Comparison of ENCODE assay signal across 10 mouse cellular contexts in the genomic region with DNA sequence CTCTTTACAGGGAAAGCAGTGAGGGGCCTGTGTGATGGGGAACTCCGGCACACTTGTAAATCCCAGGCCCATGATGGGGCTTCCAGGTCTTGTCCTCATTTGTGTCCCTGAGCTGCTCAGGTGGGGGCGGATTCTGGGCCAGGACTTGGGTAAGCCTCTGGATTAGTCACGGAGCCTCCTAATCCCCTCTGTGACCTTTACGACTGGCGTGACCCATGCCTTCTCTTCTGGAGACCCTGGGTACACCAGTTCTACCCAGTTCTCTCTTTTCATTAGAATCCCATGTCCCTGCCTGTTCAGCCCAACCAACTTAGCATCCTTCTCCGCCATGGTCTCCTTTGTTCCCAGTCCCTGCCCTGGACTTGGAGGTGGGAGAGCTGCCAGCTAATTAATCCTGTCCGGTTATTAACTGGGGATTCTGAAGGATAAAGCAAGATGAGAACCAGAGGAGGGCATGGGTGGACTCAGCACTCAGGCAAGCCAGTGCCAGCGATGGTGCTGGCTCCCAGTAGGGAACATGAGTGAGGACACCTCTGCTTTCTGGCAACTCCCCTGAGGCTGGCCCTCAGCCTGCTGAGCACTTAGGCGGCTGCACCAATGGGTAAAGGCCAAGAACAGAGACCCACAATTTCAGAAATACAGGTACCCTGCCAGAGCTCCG. TPM values are rescaled to one million over a fixed set of nuclear protein-coding genes. Genes with fewer than 3 reads are reported as not detected.
A peak's percentile ranks its signal among the peaks of the same experiment; 100 is the strongest.
DNase-seq lines count a peak whose midpoint lies in the region; ATAC-seq and TF ChIP-seq lines count a peak whose summit lies in the region.
"Had no signal": no experiment of that assay in that cellular context is flagged by ENCODE, and none has a peak within 500 bp of the region (broad histone marks: within the 10 kb centered on the region; RNA-seq: fewer than 3 reads in every experiment).

No protein-coding gene starts in this region.

- no peak overlapping the region for H3K27ac ChIP-seq in stomach, embryonic 15.5 days
- H3K27ac ChIP-seq in stomach, postnatal 0 days (replicated peaks) = no peak overlapping the region
- no peak overlapping the region for H3K27ac ChIP-seq in limb, embryonic 14.5 days (replicated peaks; ENCODE audit: low read depth, low read length)
- no peak overlapping the region for H3K27ac ChIP-seq in stomach, embryonic 16.5 days (ENCODE audit: low read length)

- no peak for ATAC-seq in cerebellum, adult (ENCODE audit: insufficient number of reproducible peaks, low FRiP score, low TSS enrichment)
- ATAC-seq in stomach, embryonic 15.5 days (ENCODE audit: insufficient read depth, low FRiP score, low read depth) = no peak
- ATAC-seq in stomach, postnatal 0 days (ENCODE audit: low FRiP score, low TSS enrichment) = no peak
- ATAC-seq in limb, embryonic 14.5 days (ENCODE audit: low FRiP score, low read depth) = no peak
- no peak for ATAC-seq in stomach, embryonic 16.5 days (ENCODE audit: insufficient read depth, low FRiP score)

- peak; percentile 32 to 45 for DNase-seq in cerebellum, postnatal 14 days
- no peak for DNase-seq in stomach, postnatal 0 days (ENCODE audit: low spot score)
- DNase-seq in limb, embryonic 14.5 days (ENCODE audit: low spot score) = no peak
- DNase-seq in adrenal gland, adult 2 months = no peak
- no peak for DNase-seq in gastrocnemius, postnatal 4 days (ENCODE audit: low spot score in 2 of 2)
- DNase-seq: adrenal gland, adult 8-10 months had no signal

- peaks cover 24% of the 10 kb centered on the region for H3K36me3 ChIP-seq in stomach, embryonic 15.5 days
- H3K36me3 ChIP-seq in stomach, postnatal 0 days (ENCODE audit: control insufficient read depth, insufficient read depth, low read length) = peaks cover 19% of the 10 kb centered on the region
- H3K36me3 ChIP-seq in limb, embryonic 14.5 days (ENCODE audit: control insufficient read depth, insufficient read depth, low read length) = peaks cover 26% of the 10 kb centered on the region
- peaks cover 7% of the 10 kb centered on the region for H3K36me3 ChIP-seq in stomach, embryonic 16.5 days (ENCODE audit: control insufficient read depth, insufficient read depth, low read length)

- no peak for TF ChIP-seq POLR2A in limb, embryonic 14.5 days (IDR thresholded peaks at IDR 0.05; ENCODE audit: borderline replicate concordance, extremely low read depth, insufficient read depth, insufficient read length)

- no peaks in the 10 kb centered on the region for H3K9me3 ChIP-seq in stomach, embryonic 15.5 days
- no peaks in the 10 kb centered on the region for H3K9me3 ChIP-seq in stomach, postnatal 0 days (ENCODE audit: control insufficient read depth, low read length)
- H3K9me3 ChIP-seq in limb, embryonic 14.5 days (ENCODE audit: control insufficient read depth, low read length) = no peaks in the 10 kb centered on the region
- H3K9me3 ChIP-seq in stomach, embryonic 16.5 days (replicated peaks; ENCODE audit: control insufficient read depth, low read length) = no peaks in the 10 kb centered on the region

- no peaks in the 10 kb centered on the region for H3K27me3 ChIP-seq in stomach, embryonic 15.5 days (replicated peaks)
- H3K27me3 ChIP-seq in stomach, postnatal 0 days (ENCODE audit: control insufficient read depth, insufficient read depth, low read length) = no peaks in the 10 kb centered on the region
- H3K27me3 ChIP-seq in limb, embryonic 14.5 days (ENCODE audit: control insufficient read depth, insufficient read depth, low read length) = no peaks in the 10 kb centered on the region
- H3K27me3 ChIP-seq in stomach, embryonic 16.5 days (ENCODE audit: control insufficient read depth, insufficient read depth, low read length) = no peaks in the 10 kb centered on the region

- H3K4me1 ChIP-seq in stomach, embryonic 15.5 days = peaks cover 21% of the 10 kb centered on the region
- H3K4me1 ChIP-seq in stomach, postnatal 0 days (replicated peaks; ENCODE audit: control insufficient read depth, insufficient read depth) = no peaks in the 10 kb centered on the region; the same call in 1 of the 2 replicates
- peaks cover 18% of the 10 kb centered on the region for H3K4me1 ChIP-seq in limb, embryonic 14.5 days (ENCODE audit: control insufficient read depth, insufficient read depth, low read length)
- H3K4me1 ChIP-seq in stomach, embryonic 16.5 days (ENCODE audit: control insufficient read depth, insufficient read depth, low read length) = peaks cover 17% of the 10 kb centered on the region

- peak overlapping the region; percentile 34; the same call in 1 of the 2 replicates for H3K4me3 ChIP-seq in stomach, embryonic 15.5 days (replicated peaks)
- no peak overlapping the region for H3K4me3 ChIP-seq in stomach, postnatal 0 days (ENCODE audit: low read depth, low read length)
- no peak overlapping the region for H3K4me3 ChIP-seq in limb, embryonic 14.5 days (replicated peaks; ENCODE audit: low read length)
- no peak overlapping the region for H3K4me3 ChIP-seq in stomach, embryonic 16.5 days (replicated peaks; ENCODE audit: low read length)

- 62% methylated on average over 10 of the region's 10 CpGs for WGBS in stomach, embryonic 15.5 days
- WGBS in stomach, postnatal 0 days = 48% methylated on average over 10 of the region's 10 CpGs
- WGBS in limb, embryonic 14.5 days = 50% methylated on average over 10 of the region's 10 CpGs
- 56% methylated on average over 10 of the region's 10 CpGs for WGBS in stomach, embryonic 16.5 days

- no peak for TF ChIP-seq EP300 in stomach, postnatal 0 days (optimal IDR thresholded peaks at IDR 0.05)

- TF ChIP-seq CTCF in stomach, postnatal 0 days (IDR thresholded peaks at IDR 0.05; ENCODE audit: low read depth) = no peak

- H3K4me2 ChIP-seq in stomach, embryonic 15.5 days = peak overlapping the region; percentile 55; the same call in 1 of the 2 replicates
- H3K4me2 ChIP-seq in stomach, postnatal 0 days (replicated peaks; ENCODE audit: low read depth) = no peak overlapping the region
- H3K4me2 ChIP-seq in limb, embryonic 14.5 days (replicated peaks; ENCODE audit: low read depth, low read length, severe bottlenecking) = peak overlapping the region; percentile 39; the same call in 1 of the 2 replicates
- H3K4me2 ChIP-seq in stomach, embryonic 16.5 days (ENCODE audit: low read depth, low read length) = peak overlapping the region; percentile 65

- no peak overlapping the region for H3K9ac ChIP-seq in stomach, embryonic 15.5 days
- H3K9ac ChIP-seq in stomach, postnatal 0 days (ENCODE audit: low read length) = no peak overlapping the region
- no peak overlapping the region for H3K9ac ChIP-seq in limb, embryonic 14.5 days (ENCODE audit: low read depth, low read length, severe bottlenecking)
- peak overlapping the region; percentile 21; the same call in 1 of the 2 replicates for H3K9ac ChIP-seq in stomach, embryonic 16.5 days (ENCODE audit: low read length)

RNA-seq across cellular contexts. Expression of gene Cyth2, which starts 1.1 kb away (rescaled TPM):
- 85.0 and 103 TPM in 2 replicates for polyA plus RNA-seq in stomach, embryonic 15.5 days (2015; fragmentation: Nextera tagmentation; extraction: Ambion mirVana)
- 59.7 and 62.4 TPM in 2 replicates for polyA plus RNA-seq in stomach, postnatal 0 days (2015; fragmentation: Nextera tagmentation; extraction: Ambion mirVana)
- 100 and 105 TPM in 2 replicates for polyA plus RNA-seq in limb, embryonic 14.5 days (2012; rRNA removed)
- 91.7 and 113 TPM in 2 replicates for polyA plus RNA-seq in limb, embryonic 14.5 days (2014; fragmentation: Nextera tagmentation; extraction: Ambion mirVana)
- 75.6 and 82.6 TPM in 2 replicates for polyA plus RNA-seq in stomach, embryonic 16.5 days (2015; fragmentation: Nextera tagmentation; extraction: Ambion mirVana)
- total RNA-seq in adrenal gland, adult 2 months (2021) = 100 to 1,000 TPM; 127 to 129 TPM
- 147 and 170 TPM in 2 replicates for polyA plus RNA-seq in adrenal gland, adult 2 months (2012; rRNA removed)
- 10 to 100 TPM; 56.1 to 61.5 TPM for total RNA-seq in gastrocnemius, postnatal 4 days (2021)

RNA-seq across cellular contexts. Expression of gene Kcnj14, which starts 9.1 kb away (rescaled TPM):
- polyA plus RNA-seq in stomach, embryonic 15.5 days (2015; fragmentation: Nextera tagmentation; extraction: Ambion mirVana) = 1.0 and 1.4 TPM in 2 replicates
- 0.22 TPM in 2 replicates for polyA plus RNA-seq in stomach, postnatal 0 days (2015; fragmentation: Nextera tagmentation; extraction: Ambion mirVana)
- 1.7 and 3.5 TPM in 2 replicates for polyA plus RNA-seq in limb, embryonic 14.5 days (2012; rRNA removed)
- polyA plus RNA-seq in limb, embryonic 14.5 days (2014; fragmentation: Nextera tagmentation; extraction: Ambion mirVana) = 1.1 and 1.4 TPM in 2 replicates
- polyA plus RNA-seq in stomach, embryonic 16.5 days (2015; fragmentation: Nextera tagmentation; extraction: Ambion mirVana) = 0.91 and 0.98 TPM in 2 replicates
- under 1 TPM in 1 of 2 experiments, not detected in 1; 0.20 TPM for total RNA-seq in adrenal gland, adult 2 months (2021)
- 0.70 and 1.8 TPM in 2 replicates for polyA plus RNA-seq in adrenal gland, adult 2 months (2012; rRNA removed)
- total RNA-seq in gastrocnemius, postnatal 4 days (2021) = under 1 TPM; 0.39 TPM
- total RNA-seq: hematopoietic stem cell, adult 5-6 weeks had no signal

RNA-seq across cellular contexts. Expression of gene Grwd1, which starts 15.3 kb away (rescaled TPM):
- polyA plus RNA-seq in stomach, embryonic 15.5 days (2015; fragmentation: Nextera tagmentation; extraction: Ambion mirVana) = 57.0 and 64.3 TPM in 2 replicates
- 25.6 and 25.7 TPM in 2 replicates for polyA plus RNA-seq in stomach, postnatal 0 days (2015; fragmentation: Nextera tagmentation; extraction: Ambion mirVana)
- 33.7 and 38.7 TPM in 2 replicates for polyA plus RNA-seq in limb, embryonic 14.5 days (2012; rRNA removed)
- 62.4 and 62.9 TPM in 2 replicates for polyA plus RNA-seq in limb, embryonic 14.5 days (2014; fragmentation: Nextera tagmentation; extraction: Ambion mirVana)
- polyA plus RNA-seq in stomach, embryonic 16.5 days (2015; fragmentation: Nextera tagmentation; extraction: Ambion mirVana) = 50.3 and 53.7 TPM in 2 replicates
- 10 to 100 TPM; 26.9 to 30.1 TPM for total RNA-seq in adrenal gland, adult 2 months (2021)
- 22.1 and 27.4 TPM in 2 replicates for polyA plus RNA-seq in adrenal gland, adult 2 months (2012; rRNA removed)
- total RNA-seq in gastrocnemius, postnatal 4 days (2021) = 10 to 100 TPM; 17.4 to 18.0 TPM

RNA-seq across cellular contexts. Expression of gene Sult2b1, which starts 31.0 kb away (rescaled TPM):
- polyA plus RNA-seq in stomach, embryonic 15.5 days (2015; fragmentation: Nextera tagmentation; extraction: Ambion mirVana) = 6.7 and 14.4 TPM in 2 replicates
- polyA plus RNA-seq in stomach, postnatal 0 days (2015; fragmentation: Nextera tagmentation; extraction: Ambion mirVana) = 83.2 and 87.1 TPM in 2 replicates
- 5.3 and 8.9 TPM in 2 replicates for polyA plus RNA-seq in limb, embryonic 14.5 days (2012; rRNA removed)
- 19.0 and 31.7 TPM in 2 replicates for polyA plus RNA-seq in limb, embryonic 14.5 days (2014; fragmentation: Nextera tagmentation; extraction: Ambion mirVana)
- polyA plus RNA-seq in stomach, embryonic 16.5 days (2015; fragmentation: Nextera tagmentation; extraction: Ambion mirVana) = 32.7 and 46.5 TPM in 2 replicates
- 1 to 10 TPM in 1 of 2 experiments, under 1 TPM in 1; 0.49 to 2.0 TPM for total RNA-seq in adrenal gland, adult 2 months (2021)
- polyA plus RNA-seq in adrenal gland, adult 2 months (2012; rRNA removed) = 1.6 and 2.9 TPM in 2 replicates
- under 1 TPM in 1 of 2 experiments, not detected in 1; 0.60 TPM for total RNA-seq in gastrocnemius, postnatal 4 days (2021)

RNA-seq across cellular contexts. Expression of gene Lmtk3, which starts 31.9 kb away (rescaled TPM):
- 1.1 and 1.9 TPM in 2 replicates for polyA plus RNA-seq in stomach, embryonic 15.5 days (2015; fragmentation: Nextera tagmentation; extraction: Ambion mirVana)
- polyA plus RNA-seq in stomach, postnatal 0 days (2015; fragmentation: Nextera tagmentation; extraction: Ambion mirVana) = 0.15 and 0.27 TPM in 2 replicates
- polyA plus RNA-seq in limb, embryonic 14.5 days (2012; rRNA removed) = 46.2 and 70.5 TPM in 2 replicates
- polyA plus RNA-seq in limb, embryonic 14.5 days (2014; fragmentation: Nextera tagmentation; extraction: Ambion mirVana) = 1.8 and 2.8 TPM in 2 replicates
- polyA plus RNA-seq in stomach, embryonic 16.5 days (2015; fragmentation: Nextera tagmentation; extraction: Ambion mirVana) = 0.53 and 0.99 TPM in 2 replicates
- 1 to 10 TPM; 6.2 to 8.6 TPM for total RNA-seq in adrenal gland, adult 2 months (2021)
- 38.0 and 61.3 TPM in 2 replicates for polyA plus RNA-seq in adrenal gland, adult 2 months (2012; rRNA removed)
- total RNA-seq in gastrocnemius, postnatal 4 days (2021) = under 1 TPM; 0.54 to 0.65 TPM

Comparison
In these comparisons a context has a peak if more than half of its experiments do, and no peak if none do; other contexts are left out.
1. DNase-seq: peak in cerebellum, postnatal 14 days (2 of 2); none in stomach, postnatal 0 days (single experiment), limb, embryonic 14.5 days (single experiment), adrenal gland, adult 2 months (single experiment) and gastrocnemius, postnatal 4 days (0 of 2).